In genomic region chr2:170406438-170406837, GRCm38 (mm10) we compare ENCODE assay signal across 11 mouse cellular contexts. TPM values are rescaled to one million over a fixed set of nuclear protein-coding genes. Genes with fewer than 3 reads are reported as not detected.
DNase-seq lines count a peak whose midpoint lies in the region; ATAC-seq lines count a peak whose summit lies in the region.
"Had no signal": no experiment of that assay in that cellular context is flagged by ENCODE, and none has a peak within 500 bp of the region (broad histone marks: within the 10 kb centered on the region; RNA-seq: fewer than 3 reads in every experiment).

No protein-coding gene starts in this region.

- no peaks in the 10 kb centered on the region for H3K9me3 ChIP-seq in hindbrain, embryonic 12.5 days (replicated peaks)
- no peaks in the 10 kb centered on the region for H3K9me3 ChIP-seq in heart, embryonic 12.5 days (replicated peaks)
- H3K9me3 ChIP-seq: heart, embryonic 13.5 days had no signal

- ATAC-seq in hindbrain, embryonic 12.5 days (ENCODE audit: low FRiP score): peak; percentile 66
- ATAC-seq in heart, embryonic 12.5 days (ENCODE audit: insufficient number of reproducible peaks, low FRiP score): no peak

- no peaks in the 10 kb centered on the region for H3K36me3 ChIP-seq in hindbrain, embryonic 12.5 days
- H3K36me3 ChIP-seq in heart, embryonic 12.5 days: no peaks in the 10 kb centered on the region
- H3K36me3 ChIP-seq: heart, embryonic 13.5 days had no signal

- 0 out of 2 replicates have a peak overlapping the region, but pooled peaks have one; percentile 2 for H3K4me2 ChIP-seq in hindbrain, embryonic 12.5 days (replicated peaks)
- no peak overlapping the region; the same call in 1 of the 2 replicates for H3K4me2 ChIP-seq in heart, embryonic 12.5 days
- H3K4me2 ChIP-seq: heart, embryonic 13.5 days had no signal

- H3K27me3 ChIP-seq in hindbrain, embryonic 12.5 days: peaks cover 7% of the 10 kb centered on the region
- peaks cover 47% of the 10 kb centered on the region for H3K27me3 ChIP-seq in heart, embryonic 12.5 days (replicated peaks)

- DNase-seq in right cerebral cortex, adult 18-20 months: peak; percentile 46
- no peak for DNase-seq in right cerebral cortex, postnatal 4 days
- peak; percentile 13 to 55 for DNase-seq in left cerebral cortex, postnatal 25 days (ENCODE audit: low spot score in 2 of 2)
- DNase-seq in ovary, adult 18-20 months (ENCODE audit: low spot score): no peak
- no peak for DNase-seq in ovary, postnatal 36 days (ENCODE audit: low spot score)
- DNase-seq: adrenal gland, postnatal 10 days; kidney, adult 9 months had no signal

- intact Hi-C loops in left cerebral cortex, postnatal 25 days (cut with DNase I): no loop called here

- WGBS in hindbrain, embryonic 12.5 days: 42% methylated on average over 14 of the region's 14 CpGs
- 61% methylated on average over 14 of the region's 14 CpGs for WGBS in heart, embryonic 12.5 days

- no peak overlapping the region for H3K4me3 ChIP-seq in hindbrain, embryonic 12.5 days
- H3K4me3 ChIP-seq in heart, embryonic 12.5 days: no peak overlapping the region
- H3K4me3 ChIP-seq: heart, embryonic 13.5 days had no signal

- no peak overlapping the region for H3K9ac ChIP-seq in hindbrain, embryonic 12.5 days
- H3K9ac ChIP-seq in heart, embryonic 12.5 days: no peak overlapping the region
- H3K9ac ChIP-seq: heart, embryonic 13.5 days; liver, embryonic 14.5 days had no signal

- H3K4me1 ChIP-seq in hindbrain, embryonic 12.5 days: peaks cover 29% of the 10 kb centered on the region
- peaks cover 8% of the 10 kb centered on the region; the same call in 1 of the 2 replicates for H3K4me1 ChIP-seq in heart, embryonic 12.5 days (replicated peaks)

- peak overlapping the region; percentile 76 for H3K27ac ChIP-seq in hindbrain, embryonic 12.5 days
- H3K27ac ChIP-seq in heart, embryonic 12.5 days (ENCODE audit: poor library complexity, severe bottlenecking): no peak overlapping the region
- H3K27ac ChIP-seq: heart, embryonic 13.5 days; liver, embryonic 14.5 days had no signal

RNA-seq across cellular contexts. Expression of gene Bcas1, which starts 21.2 kb away (rescaled TPM):
- polyA plus RNA-seq in hindbrain, embryonic 12.5 days (2016; fragmentation: Nextera tagmentation; extraction: Ambion mirVana): 10.1 and 14.2 TPM in 2 replicates
- total RNA-seq in left cerebral cortex, postnatal 25 days (2021): 10 to 100 TPM; 45.7 to 52.5 TPM
- polyA plus RNA-seq in heart, embryonic 12.5 days (2016; fragmentation: Nextera tagmentation; extraction: Ambion mirVana): 0.74 and 1.1 TPM in 2 replicates

Comparison
In these comparisons a context has a peak if more than half of its experiments do, and no peak if none do; other contexts are left out.
1. DNase-seq: peak in right cerebral cortex, adult 18-20 months (single experiment) and left cerebral cortex, postnatal 25 days (2 of 2); none in right cerebral cortex, postnatal 4 days (single experiment), ovary, adult 18-20 months (single experiment) and ovary, postnatal 36 days (single experiment).